Mouse (Mus musculus): Measurements from ENCODE around the gene Pcca. TPM values are rescaled to one million over a fixed set of nuclear protein-coding genes. Genes with fewer than 3 reads are reported as not detected.

Gene Pcca
- polyA plus RNA-seq, 1 experiment: 25.1 TPM

- H3K4me3 ChIP-seq (ENCODE audit: low read depth, low read length): no peak overlapping the region
- TF ChIP-seq CTCF (IDR thresholded peaks at IDR 0.05; ENCODE audit: low read depth, low read length): no peak
- TF ChIP-seq POLR2A (IDR thresholded peaks at IDR 0.05; ENCODE audit: insufficient read depth, low read length): no peak
- no peak for TF ChIP-seq EP300 (IDR thresholded peaks at IDR 0.05; ENCODE audit: insufficient read depth, low read depth, low read length)
- H3K27me3 ChIP-seq (ENCODE audit: control insufficient read depth, insufficient read depth, low read length, poor library complexity, severe bottlenecking): no peaks in the 10 kb centered on the region
- H3K27ac ChIP-seq (ENCODE audit: insufficient read depth, low read length): no peak overlapping the region
- H3K9me3 ChIP-seq (replicated peaks; ENCODE audit: control insufficient read depth, insufficient read depth, low read length, poor library complexity, severe bottlenecking): no peaks in the 10 kb centered on the region
- H3K4me1 ChIP-seq (ENCODE audit: control insufficient read depth, insufficient read depth, low read length): no peaks in the 10 kb centered on the region
- H3K9ac ChIP-seq (ENCODE audit: low read depth, poor library complexity, severe bottlenecking): no peak overlapping the region
- no peaks in the 10 kb centered on the region for H3K36me3 ChIP-seq (ENCODE audit: control insufficient read depth, insufficient read depth, low read length, poor library complexity, severe bottlenecking)
Observed at GRCm38 (mm10) chr14:122825464-122825863, 291.3 kb downstream of the Pcca start.

GRCm38 (mm10) chr14:122830433-122830832 lies 296.3 kb downstream of the Pcca start:
- Histone ChIP-seq H3K9me3 (replicated peaks; ENCODE audit: control insufficient read depth, insufficient read depth, low read length, poor library complexity, severe bottlenecking) (no peaks in the 10 kb centered on the region), H3K4me1 (ENCODE audit: control insufficient read depth, insufficient read depth, low read length) (no peaks in the 10 kb centered on the region), H3K27ac (ENCODE audit: insufficient read depth, low read length) (no peak overlapping the region), H3K27me3 (ENCODE audit: control insufficient read depth, insufficient read depth, low read length, poor library complexity, severe bottlenecking) (no peaks in the 10 kb centered on the region), H3K4me3 (ENCODE audit: low read depth, low read length) (no peak overlapping the region), H3K9ac (ENCODE audit: low read depth, poor library complexity, severe bottlenecking) (no peak overlapping the region), H3K36me3 (ENCODE audit: control insufficient read depth, insufficient read depth, low read length, poor library complexity, severe bottlenecking) (no peaks in the 10 kb centered on the region)
- TF ChIP-seq CTCF (IDR thresholded peaks at IDR 0.05; ENCODE audit: low read depth, low read length) (no peak), EP300 (IDR thresholded peaks at IDR 0.05; ENCODE audit: insufficient read depth, low read depth, low read length) (no peak), POLR2A (IDR thresholded peaks at IDR 0.05; ENCODE audit: insufficient read depth, low read length) (no peak)

GRCm38 (mm10) chr14:122833666-122834065 lies 299.5 kb downstream of the Pcca start:
- H3K27ac ChIP-seq (ENCODE audit: insufficient read depth, low read length): no peak overlapping the region

GRCm38 (mm10) chr14:122834753-122835152 lies 300.6 kb downstream of the Pcca start:
- H3K4me3 ChIP-seq (ENCODE audit: low read depth, low read length): no peak overlapping the region
- H3K36me3 ChIP-seq (ENCODE audit: control insufficient read depth, insufficient read depth, low read length, poor library complexity, severe bottlenecking): no peaks in the 10 kb centered on the region
- H3K27ac ChIP-seq (ENCODE audit: insufficient read depth, low read length): no peak overlapping the region
- no peak overlapping the region for H3K9ac ChIP-seq (ENCODE audit: low read depth, poor library complexity, severe bottlenecking)
- no peaks in the 10 kb centered on the region for H3K27me3 ChIP-seq (ENCODE audit: control insufficient read depth, insufficient read depth, low read length, poor library complexity, severe bottlenecking)
- H3K4me1 ChIP-seq (ENCODE audit: control insufficient read depth, insufficient read depth, low read length): no peaks in the 10 kb centered on the region
- H3K9me3 ChIP-seq (replicated peaks; ENCODE audit: control insufficient read depth, insufficient read depth, low read length, poor library complexity, severe bottlenecking): no peaks in the 10 kb centered on the region
- no peak for TF ChIP-seq POLR2A (IDR thresholded peaks at IDR 0.05; ENCODE audit: insufficient read depth, low read length)
- TF ChIP-seq EP300 (IDR thresholded peaks at IDR 0.05; ENCODE audit: insufficient read depth, low read depth, low read length): no peak
- no peak for TF ChIP-seq CTCF (IDR thresholded peaks at IDR 0.05; ENCODE audit: low read depth, low read length)

More at GRCm38 (mm10) chr14:122833666-122834065, 299.5 kb downstream of the Pcca start:
- H3K27me3 ChIP-seq (ENCODE audit: control insufficient read depth, insufficient read depth, low read length, poor library complexity, severe bottlenecking): no peaks in the 10 kb centered on the region
- no peak overlapping the region for H3K4me3 ChIP-seq (ENCODE audit: low read depth, low read length)
- TF ChIP-seq POLR2A (IDR thresholded peaks at IDR 0.05; ENCODE audit: insufficient read depth, low read length) (no peak), CTCF (IDR thresholded peaks at IDR 0.05; ENCODE audit: low read depth, low read length) (no peak), EP300 (IDR thresholded peaks at IDR 0.05; ENCODE audit: insufficient read depth, low read depth, low read length) (no peak)
- no peaks in the 10 kb centered on the region for H3K4me1 ChIP-seq (ENCODE audit: control insufficient read depth, insufficient read depth, low read length)
- no peaks in the 10 kb centered on the region for H3K9me3 ChIP-seq (replicated peaks; ENCODE audit: control insufficient read depth, insufficient read depth, low read length, poor library complexity, severe bottlenecking)
- no peaks in the 10 kb centered on the region for H3K36me3 ChIP-seq (ENCODE audit: control insufficient read depth, insufficient read depth, low read length, poor library complexity, severe bottlenecking)
- no peak overlapping the region for H3K9ac ChIP-seq (ENCODE audit: low read depth, poor library complexity, severe bottlenecking)

- Histone ChIP-seq H3K27ac (ENCODE audit: insufficient read depth, low read length) (no peak overlapping the region), H3K9me3 (replicated peaks; ENCODE audit: control insufficient read depth, insufficient read depth, low read length, poor library complexity, severe bottlenecking) (no peaks in the 10 kb centered on the region), H3K36me3 (ENCODE audit: control insufficient read depth, insufficient read depth, low read length, poor library complexity, severe bottlenecking) (no peaks in the 10 kb centered on the region), H3K4me1 (ENCODE audit: control insufficient read depth, insufficient read depth, low read length) (no peaks in the 10 kb centered on the region), H3K4me3 (ENCODE audit: low read depth, low read length) (no peak overlapping the region), H3K9ac (ENCODE audit: low read depth, poor library complexity, severe bottlenecking) (no peak overlapping the region), H3K27me3 (ENCODE audit: control insufficient read depth, insufficient read depth, low read length, poor library complexity, severe bottlenecking) (no peaks in the 10 kb centered on the region)
- no peak for TF ChIP-seq CTCF (IDR thresholded peaks at IDR 0.05; ENCODE audit: low read depth, low read length)
- no peak for TF ChIP-seq EP300 (IDR thresholded peaks at IDR 0.05; ENCODE audit: insufficient read depth, low read depth, low read length)
- no peak for TF ChIP-seq POLR2A (IDR thresholded peaks at IDR 0.05; ENCODE audit: insufficient read depth, low read length)
Observed at GRCm38 (mm10) chr14:122835487-122836190, 301.5 kb downstream of the Pcca start.

GRCm38 (mm10) chr14:122836221-122836620 lies 302.1 kb downstream of the Pcca start:
- TF ChIP-seq POLR2A (IDR thresholded peaks at IDR 0.05; ENCODE audit: insufficient read depth, low read length): no peak
- TF ChIP-seq CTCF (IDR thresholded peaks at IDR 0.05; ENCODE audit: low read depth, low read length): no peak
- no peak for TF ChIP-seq EP300 (IDR thresholded peaks at IDR 0.05; ENCODE audit: insufficient read depth, low read depth, low read length)
- Histone ChIP-seq H3K27ac (ENCODE audit: insufficient read depth, low read length) (no peak overlapping the region), H3K4me3 (ENCODE audit: low read depth, low read length) (no peak overlapping the region), H3K9ac (ENCODE audit: low read depth, poor library complexity, severe bottlenecking) (no peak overlapping the region), H3K9me3 (replicated peaks; ENCODE audit: control insufficient read depth, insufficient read depth, low read length, poor library complexity, severe bottlenecking) (no peaks in the 10 kb centered on the region), H3K36me3 (ENCODE audit: control insufficient read depth, insufficient read depth, low read length, poor library complexity, severe bottlenecking) (no peaks in the 10 kb centered on the region), H3K4me1 (ENCODE audit: control insufficient read depth, insufficient read depth, low read length) (no peaks in the 10 kb centered on the region), H3K27me3 (ENCODE audit: control insufficient read depth, insufficient read depth, low read length, poor library complexity, severe bottlenecking) (no peaks in the 10 kb centered on the region)

All from ES-Bruce4 (cell line).